Mouse (Mus musculus): ENCODE results near the gene Slc16a5.

The Slc16a5 gene

GRCm38 (mm10) chr11:115462243-115462891, at the start of gene Slc16a5:
Gene Slc16a5 (plus strand): TSS chr11:115462474.
- in situ Hi-C loops (cut with MseI, MboI), result no loop called here

- in situ Hi-C loops (cut with MseI, MboI), result no loop called here
Measured at GRCm38 (mm10) chr11:115419531-115420237, 42.6 kb upstream of the Slc16a5 start, which contains the start of the genes Atp5h and Kctd2. Gene Atp5h (minus strand): TSS chr11:115419962. Gene Kctd2 (plus strand): TSS chr11:115420128.

DNA sequence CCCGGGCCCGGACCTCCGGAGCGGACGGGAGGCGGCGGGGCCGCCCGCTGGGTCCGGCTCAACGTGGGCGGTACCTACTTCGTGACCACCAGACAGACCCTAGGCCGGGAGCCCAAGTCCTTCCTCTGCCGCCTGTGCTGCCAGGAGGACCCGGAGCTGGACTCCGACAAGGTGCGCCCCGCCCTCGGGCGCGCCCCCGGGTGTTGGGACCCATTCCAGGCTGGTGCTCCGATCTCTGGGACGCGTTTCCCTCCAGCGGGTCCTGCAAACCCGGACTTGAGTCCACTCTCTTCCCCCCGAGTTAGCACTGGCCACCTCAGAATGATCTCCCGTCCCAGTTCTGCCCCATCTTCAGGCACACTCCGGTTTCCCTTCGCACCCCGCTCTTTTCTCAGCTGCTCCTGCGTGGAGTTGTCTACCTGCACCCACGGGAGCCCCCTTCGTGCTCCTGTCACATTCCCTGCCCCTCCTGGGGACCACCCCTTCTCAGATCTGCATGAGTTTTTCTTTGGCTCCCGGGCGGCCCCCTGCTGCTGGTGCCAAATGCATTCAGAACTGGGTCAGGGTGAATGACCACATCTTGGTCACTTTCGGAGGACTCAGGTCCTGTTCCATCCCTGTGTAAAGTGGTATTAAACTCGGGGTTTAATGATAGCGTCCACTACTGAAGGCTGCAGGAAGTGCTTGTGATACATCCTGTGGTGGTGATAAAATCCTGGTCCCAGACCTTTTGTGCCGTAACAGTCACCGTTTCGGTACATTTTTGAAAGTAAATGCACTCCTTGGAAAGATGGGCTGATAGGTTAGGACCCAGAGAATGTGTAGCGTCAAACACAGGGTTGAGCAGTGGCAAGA, 41.7 kb upstream of the Slc16a5 start:
- in situ Hi-C loops (cut with MseI, MboI), result no loop called here

- in situ Hi-C loops (cut with MseI, MboI), result no loop called here
Measured at GRCm38 (mm10) chr11:115421328-115421727, 40.9 kb upstream of the Slc16a5 start.

GRCm38 (mm10) chr11:115421972-115422371, 40.3 kb upstream of the Slc16a5 start:
- in situ Hi-C loops (cut with MseI, MboI), result no loop called here

DNA sequence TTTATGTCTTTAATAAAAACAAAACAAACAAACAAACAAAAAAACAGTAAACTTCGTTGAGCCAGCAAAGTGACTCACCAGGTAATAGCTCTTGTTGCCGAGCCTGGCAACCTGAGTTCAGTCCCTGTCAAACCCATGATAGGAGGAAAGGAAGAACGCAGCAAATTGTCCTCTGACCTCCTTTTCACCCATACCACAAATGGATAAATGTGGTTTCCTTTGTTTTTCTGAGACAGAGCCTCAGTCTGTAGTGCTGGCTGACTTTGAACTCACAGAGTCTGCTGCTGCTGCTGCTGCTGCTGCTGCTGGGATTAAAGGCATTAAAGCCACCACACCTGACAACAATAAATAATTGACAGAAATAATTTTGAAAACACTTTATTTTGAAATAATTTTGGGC, 39.2 kb upstream of the Slc16a5 start:
- in situ Hi-C loops (cut with MseI, MboI), result no loop called here

DNA sequence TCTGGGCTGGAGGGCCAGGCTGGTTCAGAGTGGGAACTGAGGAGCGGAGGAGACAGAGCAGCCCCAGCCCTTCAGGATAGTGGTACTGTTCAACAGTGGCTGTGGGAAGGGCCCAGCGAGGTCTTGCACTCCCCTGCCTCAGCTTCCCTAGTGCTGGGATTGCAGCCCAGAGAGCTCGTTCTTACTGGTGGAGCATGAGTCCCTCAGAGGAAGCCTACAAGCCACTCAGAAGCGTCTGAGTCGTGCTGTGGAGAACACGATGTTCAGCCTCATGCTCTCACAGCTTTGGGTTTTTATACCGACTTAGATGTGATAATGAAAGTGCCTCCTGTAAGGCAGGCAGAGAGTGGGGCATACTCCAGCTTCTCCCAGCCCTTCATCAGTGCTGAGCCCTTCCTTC, 37.6 kb upstream of the Slc16a5 start:
- in situ Hi-C loops (cut with MseI, MboI), result no loop called here

DNA sequence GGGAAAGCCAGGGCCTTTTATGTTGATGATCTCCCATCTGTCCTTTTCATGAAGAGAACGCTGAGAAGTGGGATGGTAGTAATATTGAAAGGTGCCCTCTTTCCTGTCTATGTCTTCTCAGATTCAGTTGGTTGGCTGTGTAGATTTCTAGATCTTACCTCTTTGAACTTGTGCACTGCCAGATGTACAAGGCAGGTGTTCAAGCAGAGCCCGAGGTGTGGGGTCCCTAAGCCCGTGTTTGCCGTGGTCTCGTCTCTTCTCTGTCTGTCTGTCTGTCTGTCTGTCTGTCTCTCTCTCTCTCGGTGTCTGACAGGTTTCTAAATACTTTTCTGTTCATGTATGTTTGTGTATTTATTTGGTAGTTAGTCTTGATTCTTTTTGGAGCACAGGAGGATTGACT, 36.6 kb upstream of the Slc16a5 start:
- in situ Hi-C loops (cut with MseI, MboI), result no loop called here

- in situ Hi-C loops (cut with MseI, MboI), result no loop called here
Measured at GRCm38 (mm10) chr11:115427482-115428331, 34.6 kb upstream of the Slc16a5 start.

DNA sequence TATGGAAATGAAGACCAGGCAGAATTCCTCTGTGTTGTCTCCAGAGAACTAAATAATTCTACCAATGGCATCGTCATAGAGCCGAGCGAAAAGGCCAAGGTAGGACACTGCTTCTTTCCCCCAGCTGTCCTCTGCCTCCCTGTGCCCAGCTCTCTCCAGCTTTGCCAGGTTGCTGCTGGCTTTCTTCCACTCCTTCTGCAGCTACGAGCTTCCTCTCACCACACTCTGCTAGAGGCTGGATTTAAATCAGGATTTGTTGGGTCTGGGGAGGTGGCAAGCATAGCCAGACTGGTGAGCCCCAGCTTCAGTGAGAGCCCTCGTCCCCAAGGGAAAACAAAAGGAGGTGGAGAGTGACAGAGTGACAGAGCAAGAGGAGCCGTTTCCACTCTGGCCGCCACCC, 33.0 kb upstream of the Slc16a5 start:
- in situ Hi-C loops (cut with MseI, MboI), result no loop called here

- in situ Hi-C loops (cut with MseI, MboI), result no loop called here
Measured at GRCm38 (mm10) chr11:115430561-115430960, 31.7 kb upstream of the Slc16a5 start.

GRCm38 (mm10) chr11:115432814-115433213, 29.5 kb upstream of the Slc16a5 start:
- in situ Hi-C loops (cut with MseI, MboI), result no loop called here

DNA sequence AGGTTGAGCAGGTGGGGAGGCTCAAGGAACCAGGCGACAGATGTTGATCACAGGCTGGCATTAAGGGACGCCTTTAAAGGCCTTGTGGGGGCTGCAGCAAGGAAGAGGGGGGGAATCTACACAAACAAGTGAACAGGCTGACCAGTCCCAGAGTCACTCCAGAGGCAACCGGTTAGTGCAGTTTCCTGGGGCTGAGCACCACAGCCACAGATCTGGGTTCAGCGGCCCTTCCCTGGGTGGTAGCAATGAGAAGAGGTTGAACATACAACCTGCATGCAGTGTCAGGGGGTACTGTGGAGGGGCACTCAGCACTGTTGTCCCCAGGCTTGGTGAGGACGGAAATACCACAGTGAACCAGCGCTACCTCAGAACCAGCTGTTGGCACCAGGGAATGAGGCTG, 28.9 kb upstream of the Slc16a5 start:
- in situ Hi-C loops (cut with MseI, MboI), result no loop called here

DNA sequence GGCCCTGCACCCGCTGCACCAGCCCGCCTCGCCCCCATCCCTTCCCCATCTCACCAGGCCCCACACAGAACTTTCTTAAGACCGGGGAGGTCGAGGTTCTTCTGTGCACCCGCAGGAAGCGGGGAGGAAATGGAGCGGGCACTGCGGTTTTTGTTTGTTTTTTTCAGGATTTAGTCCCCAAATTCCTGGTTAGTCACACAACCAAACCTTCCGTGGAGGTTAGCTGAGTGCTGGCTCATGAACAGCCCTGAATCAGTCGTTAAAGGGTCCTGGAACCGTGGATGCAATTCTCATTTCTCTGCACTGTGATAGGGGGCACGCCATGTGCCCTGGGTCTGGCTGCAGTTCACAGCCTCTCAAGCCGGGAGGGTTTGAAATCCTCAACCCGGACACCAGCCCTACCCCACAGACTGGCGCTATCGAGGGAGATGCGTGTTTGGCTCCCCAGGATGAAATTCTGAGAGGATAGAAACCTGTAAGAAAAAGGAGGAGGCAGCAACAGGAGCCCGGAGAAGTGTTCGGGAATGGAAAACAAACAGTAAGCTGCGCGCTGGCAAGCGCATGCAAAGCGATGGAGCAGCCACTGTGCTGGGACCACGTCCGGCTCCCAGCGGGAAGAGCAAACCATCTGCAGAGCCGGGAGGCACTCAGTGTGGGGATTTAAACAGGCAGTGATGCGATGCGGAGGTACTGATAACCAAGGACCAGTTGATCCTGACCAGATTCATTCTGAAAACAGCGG, 26.5 kb upstream of the Slc16a5 start:
- in situ Hi-C loops (cut with MseI, MboI), result no loop called here

- in situ Hi-C loops (cut with MseI, MboI), result no loop called here
Measured at GRCm38 (mm10) chr11:115437571-115438122, 24.6 kb upstream of the Slc16a5 start.

- in situ Hi-C loops (cut with MseI, MboI), result no loop called here
Measured at GRCm38 (mm10) chr11:115439326-115439725, 22.9 kb upstream of the Slc16a5 start.

DNA sequence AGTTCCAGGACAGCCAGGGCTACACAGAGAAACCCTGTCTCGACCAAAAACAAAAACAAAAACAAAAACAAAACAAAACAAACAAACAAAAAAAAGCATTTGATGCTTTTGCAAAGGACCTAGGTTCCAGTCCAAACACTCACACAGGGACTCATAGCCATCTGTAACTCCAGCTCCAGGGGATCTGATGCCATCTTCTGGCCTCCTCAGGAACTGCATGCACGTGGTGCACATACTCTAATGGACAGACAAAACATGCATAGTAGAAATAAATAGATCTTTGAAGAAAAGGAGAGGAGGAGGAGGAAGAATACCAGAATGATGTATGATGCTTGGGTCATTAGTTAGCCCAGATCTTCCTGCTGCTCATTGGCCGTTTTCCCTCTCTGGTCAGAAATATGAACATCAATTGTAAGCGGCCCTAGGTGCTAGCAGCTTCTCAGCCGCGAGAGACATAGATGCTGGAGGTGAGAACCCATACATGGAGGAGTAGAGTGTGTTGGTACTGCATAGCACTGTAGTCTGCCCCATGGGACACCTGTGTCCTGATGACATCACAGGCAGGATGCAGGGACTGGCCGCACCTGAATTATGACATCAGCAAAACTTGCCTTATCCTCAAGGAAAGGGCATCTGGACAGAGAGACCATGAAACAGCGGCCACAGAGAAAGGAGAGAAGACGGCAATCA, 22.2 kb upstream of the Slc16a5 start, which contains the start of gene Trim80:
TSS of gene Trim80 (plus strand) at position 640 of the 690 bp plus-strand sequence.
- in situ Hi-C loops (cut with MseI, MboI), result no loop called here

DNA sequence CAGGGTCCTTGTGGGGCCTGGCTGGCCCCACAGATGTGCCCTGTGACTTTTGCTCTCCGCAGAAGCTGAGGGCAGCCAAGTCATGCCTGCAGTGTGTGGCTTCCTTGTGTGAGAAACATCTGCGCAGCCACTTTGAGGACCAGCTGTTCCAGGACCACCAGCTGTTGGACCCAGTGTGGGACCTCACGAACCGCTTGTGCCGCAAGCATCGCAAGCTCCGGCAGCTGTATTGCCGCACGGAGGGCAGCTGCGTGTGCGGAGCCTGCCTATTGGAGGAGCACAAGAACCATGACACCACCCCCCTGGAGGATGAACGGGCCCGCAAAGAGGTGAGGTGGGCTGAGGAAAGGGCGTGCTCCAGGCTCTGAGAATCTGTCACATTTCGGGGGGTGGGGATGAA, 20.9 kb upstream of the Slc16a5 start:
- in situ Hi-C loops (cut with MseI, MboI), result no loop called here

- in situ Hi-C loops (cut with MseI, MboI), result no loop called here
Measured at GRCm38 (mm10) chr11:115446906-115447305, 15.4 kb upstream of the Slc16a5 start.
